Mouse (Mus musculus): ENCODE results near the gene Aspdh.

Gene Aspdh

GRCm38 (mm10) chr7:44446070-44446855, 18.9 kb upstream of the Aspdh start:
- no peak for DNase-seq (ENCODE audit: low spot score in 2 of 2)

- DNase-seq (ENCODE audit: low spot score in 2 of 2), result no peak
Observed at GRCm38 (mm10) chr7:44453256-44453655, 11.9 kb upstream of the Aspdh start.

- DNase-seq (ENCODE audit: low spot score in 2 of 2), result no peak
Observed at GRCm38 (mm10) chr7:44456302-44456701, 8.9 kb upstream of the Aspdh start.

GRCm38 (mm10) chr7:44460067-44460466, 5.1 kb upstream of the Aspdh start:
- DNase-seq (ENCODE audit: low spot score in 2 of 2), result no peak

GRCm38 (mm10) chr7:44460767-44461502, 4.3 kb upstream of the Aspdh start:
- no peak for DNase-seq (ENCODE audit: low spot score in 2 of 2)

GRCm38 (mm10) chr7:44461503-44462217, 3.5 kb upstream of the Aspdh start:
- DNase-seq (ENCODE audit: low spot score in 2 of 2), result no peak

GRCm38 (mm10) chr7:44462218-44463055, 2.8 kb upstream of the Aspdh start:
- DNase-seq (ENCODE audit: low spot score in 2 of 2), result no peak

- DNase-seq (ENCODE audit: low spot score in 2 of 2), result no peak
Observed at GRCm38 (mm10) chr7:44463056-44463425, 2.1 kb upstream of the Aspdh start.

- DNase-seq (ENCODE audit: low spot score in 2 of 2), result no peak
Observed at GRCm38 (mm10) chr7:44463556-44464225, 1.5 kb upstream of the Aspdh start.

- peak in 1 of 2 experiments; percentile 86 for DNase-seq (ENCODE audit: low spot score in 2 of 2)
Observed at GRCm38 (mm10) chr7:44464511-44464910, 680 bp upstream of the Aspdh start.

- DNase-seq (ENCODE audit: low spot score in 2 of 2), result no peak
Observed at GRCm38 (mm10) chr7:44466006-44466887, 1.1 kb downstream of the Aspdh start.

- DNase-seq (ENCODE audit: low spot score in 2 of 2), result no peak
Observed at GRCm38 (mm10) chr7:44466888-44467311, 1.7 kb downstream of the Aspdh start.

GRCm38 (mm10) chr7:44467811-44468411, 2.7 kb downstream of the Aspdh start, which contains the start of gene Josd2:
Gene Josd2, plus strand, starts transcription at chr7:44467980.
- DNase-seq (ENCODE audit: low spot score in 2 of 2), result peak; percentile 96 to 98

- no peak for DNase-seq (ENCODE audit: low spot score in 2 of 2)
Observed at GRCm38 (mm10) chr7:44468644-44469285, 3.6 kb downstream of the Aspdh start.

GRCm38 (mm10) chr7:44469677-44470675, 4.8 kb downstream of the Aspdh start:
- DNase-seq (ENCODE audit: low spot score in 2 of 2), result no peak

- no peak for DNase-seq (ENCODE audit: low spot score in 2 of 2)
Observed at GRCm38 (mm10) chr7:44470696-44471612, 5.8 kb downstream of the Aspdh start.
